Mouse (Mus musculus): ENCODE results near the gene Gm3264. TPM values are rescaled to one million over a fixed set of nuclear protein-coding genes. Genes with fewer than 3 reads are reported as not detected.
"Not testable (repeated sequence)": the region's sequence is repeated elsewhere in the genome, so short reads cannot be mapped to it uniquely, and the experiment has no call there.

Gm3264 gene
- polyA plus RNA-seq (2012; rRNA removed) = not detected in 2 replicates

DNA sequence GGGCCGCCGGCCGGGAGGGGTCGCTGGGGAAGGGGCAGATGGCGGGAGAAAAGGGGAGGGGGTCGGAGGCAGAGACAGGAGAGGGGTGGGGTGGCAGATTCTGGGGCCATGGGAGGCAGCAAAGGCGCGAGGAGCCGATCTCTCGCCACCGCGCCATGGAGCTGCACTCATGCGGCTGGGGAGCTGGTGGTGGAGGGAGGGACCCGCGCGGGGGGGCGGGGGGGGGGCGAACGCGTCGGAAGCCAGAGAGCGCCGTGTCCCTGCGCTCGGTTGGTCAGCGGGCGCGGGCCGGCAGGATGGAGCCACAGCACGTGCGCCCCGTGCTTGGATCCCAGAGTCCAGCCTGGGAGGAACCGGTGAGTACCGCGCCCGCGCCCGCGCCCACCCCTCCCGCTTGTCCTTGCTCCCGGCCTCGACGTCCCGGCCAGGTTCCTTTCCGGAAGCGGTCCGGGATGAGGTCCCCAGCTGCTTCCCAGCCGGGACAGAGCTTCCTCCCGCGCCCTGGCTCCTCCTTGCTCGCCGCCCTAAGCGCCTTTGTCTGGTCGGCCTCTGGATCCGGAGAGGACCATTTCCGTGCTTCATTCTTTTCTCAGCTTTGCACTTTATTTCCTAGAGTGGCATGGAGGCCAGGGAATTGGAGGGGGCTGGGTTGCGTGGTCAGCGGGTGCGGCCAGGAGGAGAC lies at the start of gene Gm3264:
Gm3264 (plus strand) TSS at position 278 of the 682 bp plus-strand sequence.
- H3K4me3 ChIP-seq (replicated peaks; ENCODE audit: extremely low read depth, low read depth, low read length); H3K4me1 ChIP-seq (ENCODE audit: control insufficient read depth, insufficient read depth, low read length); DNase-seq: not testable (repeated sequence)
- WGBS = 8% methylated on average over 36 of the region's 59 CpGs

DNA sequence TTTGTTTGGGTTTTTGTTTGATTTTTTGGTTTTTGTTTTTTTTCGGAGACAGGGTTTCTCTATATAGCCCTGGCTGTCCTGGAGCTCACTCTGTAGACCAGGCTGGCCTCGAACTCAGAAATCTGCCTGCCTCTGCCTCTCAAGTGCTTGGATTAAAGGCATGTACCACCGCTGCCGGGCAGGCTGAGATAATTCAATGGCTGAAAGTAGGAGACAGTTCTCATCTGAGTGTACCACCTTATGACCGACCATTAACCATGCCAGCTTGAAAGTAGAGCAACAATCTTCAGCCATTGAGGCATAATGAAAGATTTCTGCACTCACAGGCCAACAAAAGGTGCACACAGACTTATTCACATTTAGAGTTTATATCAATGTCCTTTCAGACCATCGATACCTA lies 49.0 kb upstream of the Gm3264 start:
- not testable (repeated sequence) for H3K4me1 ChIP-seq (ENCODE audit: control insufficient read depth, insufficient read depth, low read length)

DNA sequence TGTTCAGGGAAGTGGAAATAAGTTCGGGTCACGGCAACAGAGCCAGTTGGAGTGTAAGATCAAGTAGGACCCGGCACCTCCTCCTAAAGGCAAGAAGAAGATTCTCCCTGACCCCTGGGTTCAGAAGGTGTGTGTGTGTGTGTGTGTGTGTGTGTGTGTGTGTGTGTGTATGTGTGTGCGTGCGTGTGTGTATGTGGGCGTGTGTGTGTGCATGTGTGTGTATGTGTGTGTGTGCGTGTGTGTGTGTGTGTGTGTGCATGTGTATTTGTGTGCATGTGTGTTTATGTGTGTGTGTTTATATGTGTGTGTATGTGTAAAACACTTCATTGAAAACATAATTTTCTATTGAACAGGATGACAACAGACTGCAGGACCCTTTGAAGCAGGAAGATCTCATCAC lies 33.4 kb upstream of the Gm3264 start:
- not testable (repeated sequence) for H3K4me3 ChIP-seq (replicated peaks; ENCODE audit: extremely low read depth, low read depth, low read length); H3K4me1 ChIP-seq (ENCODE audit: control insufficient read depth, insufficient read depth, low read length); DNase-seq
- 83% methylated on average over 3 of the region's 7 CpGs for WGBS

More for the DNA sequence above, 49.0 kb upstream of the Gm3264 start:
- WGBS = 74% methylated on average over 6 of the region's 6 CpGs
- DNase-seq; H3K4me3 ChIP-seq (replicated peaks; ENCODE audit: extremely low read depth, low read depth, low read length): not testable (repeated sequence)

DNA sequence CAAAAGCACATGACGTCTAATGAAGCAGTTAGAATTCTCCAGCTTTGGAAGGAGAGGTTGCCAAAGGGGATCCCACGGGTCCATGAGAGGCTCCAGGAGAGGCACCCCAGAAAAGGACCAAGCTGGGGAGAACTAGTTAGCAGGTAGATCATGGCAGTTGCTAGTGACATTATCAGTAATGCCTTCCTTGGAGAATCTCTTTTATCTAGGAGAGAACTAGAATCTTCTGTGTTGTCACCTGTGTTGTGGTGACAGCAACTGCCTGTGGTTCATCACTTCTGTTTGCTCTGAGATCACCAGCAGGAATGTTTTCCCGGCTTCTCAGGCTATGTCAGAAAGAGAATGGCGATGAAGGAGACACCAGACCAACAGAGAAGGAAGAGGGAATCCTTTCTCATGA lies 17.6 kb upstream of the Gm3264 start, which contains the start of gene Gm3269:
Gm3269 (plus strand) TSS at position 301 of the 400 bp plus-strand sequence.
- not testable (repeated sequence) for H3K4me1 ChIP-seq (ENCODE audit: control insufficient read depth, insufficient read depth, low read length); DNase-seq; H3K4me3 ChIP-seq (replicated peaks; ENCODE audit: extremely low read depth, low read depth, low read length)
- 67% methylated on average over 1 of the region's 4 CpGs for WGBS

DNA sequence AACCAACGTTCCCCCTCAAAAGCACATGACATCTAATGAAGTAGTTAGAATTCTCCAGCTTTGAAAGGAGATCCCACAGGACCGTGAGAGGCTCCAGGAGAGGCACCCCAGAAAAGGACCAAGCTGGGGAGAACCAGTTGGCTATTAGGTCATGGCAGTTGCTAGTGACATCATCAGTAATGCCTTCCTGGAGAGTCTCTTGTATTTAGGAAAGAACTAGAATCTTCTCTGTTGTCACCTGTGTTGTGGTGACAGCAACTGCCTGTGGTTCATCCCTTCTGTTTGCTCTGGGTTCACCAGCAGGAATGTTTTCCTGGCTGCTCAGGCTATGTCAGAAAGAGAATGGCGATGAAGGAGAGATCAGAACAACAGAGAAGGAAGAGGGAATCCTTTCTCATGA lies 36.7 kb downstream of the Gm3264 start, which contains the start of gene Gm3278:
Gm3278 (plus strand) TSS at position 301 of the 400 bp plus-strand sequence.
- H3K4me1 ChIP-seq (ENCODE audit: control insufficient read depth, insufficient read depth, low read length); H3K4me3 ChIP-seq (replicated peaks; ENCODE audit: extremely low read depth, low read depth, low read length); DNase-seq: not testable (repeated sequence)
- 100% methylated on average over 1 of the region's 3 CpGs for WGBS

Other genes with a start within 250 kb of the Gm3264 start
- not detected in 2 replicates for gene Gm8159, start 223.2 kb upstream of the Gm3264 start, polyA plus RNA-seq (2012; rRNA removed)
- 0.18 TPM in 1 of 2 replicates, not detected in the other for gene Gm3239, start 191.4 kb upstream of the Gm3264 start, polyA plus RNA-seq (2012; rRNA removed)
- gene Gm7876, start 146.3 kb upstream of the Gm3264 start, polyA plus RNA-seq (2012; rRNA removed) = not detected in 2 replicates
- 0.08 TPM in 1 of 2 replicates, not detected in the other for gene Gm3252, start 128.8 kb upstream of the Gm3264 start, polyA plus RNA-seq (2012; rRNA removed)
- gene Gm9602, start 79.2 kb upstream of the Gm3264 start, polyA plus RNA-seq (2012; rRNA removed) = not detected in 2 replicates
- not detected in 2 replicates for gene Gm3269, start 17.5 kb upstream of the Gm3264 start, polyA plus RNA-seq (2012; rRNA removed)
- not detected in 2 replicates for gene Gm3278, start 36.8 kb downstream of the Gm3264 start, polyA plus RNA-seq (2012; rRNA removed)
- not detected in 2 replicates for gene Gm8297, start 128.4 kb downstream of the Gm3264 start, polyA plus RNA-seq (2012; rRNA removed)
- gene Gm3298, start 160.3 kb downstream of the Gm3264 start, polyA plus RNA-seq (2012; rRNA removed) = not detected in 2 replicates
- gene 4930555G01Rik, start 195.1 kb downstream of the Gm3264 start, polyA plus RNA-seq (2012; rRNA removed) = not detected in 2 replicates
- not detected in 2 replicates for gene Gm8281, start 215.5 kb downstream of the Gm3264 start, polyA plus RNA-seq (2012; rRNA removed)

Measured in lung, adult 2 months (tissue).